Mouse (Mus musculus) left cerebral cortex, postnatal 10 days (tissue): Measurements from ENCODE around the gene Rab17. TPM values are rescaled to one million over a fixed set of nuclear protein-coding genes. Genes with fewer than 3 reads are reported as not detected.

Experiments used
- DNase-seq, 2 experiments: peaks; one replicate each; pipeline ENCODE4 v3.0.0; 2021 to 2022; ENCODE audit warnings: low spot score in 2 of 2, mixed read lengths in 1 of 2; ENCODE audit errors: extremely low spot score in 1 of 2
- intact Hi-C: fragments of 180-260 bp; cut with DNase I; formaldehyde crosslinking; loops from one replicate; pipeline ENCODE4 v1.15.1; 2025
- total RNA-seq, 2 experiments: library from RNA; stranded (reverse); gene quantifications; 2 replicates each; pipeline ENCODE4 v1.2.3; 2021

Rab17 gene
- under 1 TPM in 1 of 2 experiments, not detected in 1; 0.21 TPM for total RNA-seq

DNA sequence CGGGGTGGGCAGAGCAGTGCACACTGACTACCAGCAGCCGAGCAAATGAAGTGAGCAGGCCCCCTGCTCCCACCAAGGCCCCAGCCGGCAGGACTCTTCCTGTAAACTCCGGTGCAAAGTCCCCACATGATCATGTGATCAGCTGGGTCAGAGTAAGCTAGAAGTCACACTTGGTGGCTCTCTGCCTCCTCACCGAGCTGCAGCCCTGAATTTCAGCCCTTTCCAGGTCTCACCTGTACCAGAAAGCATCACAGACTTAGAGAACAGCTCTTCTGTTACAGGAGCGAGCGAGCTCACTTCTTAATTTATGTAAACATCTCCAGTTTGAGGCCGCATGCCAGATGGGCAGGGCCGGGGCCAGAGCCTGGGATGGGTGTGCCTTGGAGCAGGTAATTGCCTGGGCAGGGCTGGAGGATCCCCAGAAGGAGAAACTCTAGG is at the start of gene Rab17:
Gene Rab17 (minus strand): TSS at position 315 of the 438 bp plus-strand sequence.
- DNase-seq: no peak
- intact Hi-C loops: no loop called here

DNA sequence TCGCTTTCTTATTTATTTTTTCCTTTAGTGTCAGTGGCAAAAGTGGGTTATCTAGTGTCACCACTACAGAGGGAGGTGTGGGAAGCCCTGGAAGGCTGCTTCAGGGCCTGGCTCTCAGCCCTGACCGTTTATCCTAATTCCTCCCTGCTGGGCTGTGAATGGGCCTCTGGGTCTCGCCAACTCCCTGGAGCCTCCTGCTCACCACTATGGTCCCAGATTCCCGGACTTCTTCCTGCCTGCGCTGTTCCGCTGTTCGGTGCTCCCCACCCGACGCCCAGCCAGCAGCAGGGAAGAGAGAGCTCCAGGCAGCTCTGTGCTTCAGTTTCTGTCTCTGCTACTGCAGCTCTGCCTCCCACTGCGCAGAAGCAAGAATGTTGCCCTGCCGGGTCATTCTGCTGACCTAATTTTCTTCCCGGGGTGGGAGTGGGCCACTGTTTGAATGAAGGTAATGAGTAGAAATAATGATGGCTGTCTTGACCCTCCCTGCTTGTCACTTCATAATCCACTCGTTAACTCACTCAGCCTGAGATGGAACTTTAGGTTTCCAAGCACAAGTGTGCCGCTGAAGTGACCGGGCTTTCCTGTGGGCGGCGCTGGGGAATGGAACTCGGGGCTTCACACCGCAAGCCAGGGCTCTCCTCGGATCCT is 47.8 kb upstream of the Rab17 start:
- intact Hi-C loops: no loop called here
- peak in 1 of 2 experiments; percentile 69 for DNase-seq

DNA sequence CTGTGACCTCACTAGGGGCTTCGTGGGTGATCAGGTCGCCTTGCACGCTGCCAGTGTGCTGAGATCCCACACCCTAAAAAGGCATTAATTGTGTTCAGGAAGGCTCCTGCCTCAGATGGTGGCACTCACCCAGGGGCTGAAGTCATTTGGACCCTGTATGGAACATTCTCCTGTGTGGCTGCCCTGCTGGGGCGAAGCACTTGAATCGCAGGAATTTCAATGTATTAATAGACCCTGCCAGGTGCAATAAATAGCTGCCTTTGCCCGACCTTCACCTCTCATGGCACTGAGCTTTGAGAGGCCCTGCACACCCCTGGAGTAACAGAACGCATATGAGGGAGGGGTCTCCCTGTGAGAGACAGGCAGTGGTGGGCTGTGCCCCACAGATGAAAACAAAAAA is 46.1 kb upstream of the Rab17 start:
- intact Hi-C loops: no loop called here
- no peak for DNase-seq

DNA sequence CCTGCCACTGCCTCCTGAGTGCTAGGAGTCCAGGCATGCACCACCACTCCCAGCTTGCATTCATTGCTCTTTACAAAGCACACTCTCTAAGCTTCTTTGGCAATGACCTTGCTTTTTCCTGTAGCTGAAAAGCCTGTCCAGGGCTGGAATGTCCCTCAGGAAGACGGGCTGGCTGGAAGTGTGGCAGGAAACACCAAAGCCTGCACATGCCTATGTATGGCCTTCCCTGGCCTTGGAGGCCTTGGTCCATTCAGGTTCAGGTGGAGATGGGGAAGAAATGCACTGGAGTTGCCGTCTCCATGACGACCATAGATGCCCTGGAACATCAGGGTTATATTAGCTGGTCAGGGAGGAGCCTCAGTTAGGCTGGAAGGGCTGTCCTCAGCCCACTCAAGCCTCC is 44.3 kb upstream of the Rab17 start:
- no peak for DNase-seq
- intact Hi-C loops: no loop called here

DNA sequence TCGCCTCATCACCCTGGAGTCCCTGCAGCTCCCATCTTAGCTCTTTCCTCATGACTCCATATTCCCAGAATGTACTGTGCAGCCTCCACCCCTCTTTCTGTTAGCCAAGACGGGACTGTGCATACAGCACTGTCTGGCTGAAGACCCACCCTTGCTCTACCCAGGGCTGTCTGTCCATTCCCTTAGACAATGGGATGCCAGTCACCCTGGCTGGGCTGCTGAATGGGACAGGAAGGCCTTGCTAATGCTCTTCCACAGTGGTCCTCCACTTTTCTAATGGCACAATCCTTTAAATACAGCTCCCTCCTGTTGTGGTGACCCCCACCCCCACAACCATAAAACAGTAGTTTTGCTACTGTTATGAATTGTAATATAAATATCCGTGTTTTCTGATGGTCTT is 41.9 kb upstream of the Rab17 start:
- DNase-seq: no peak
- intact Hi-C loops: no loop called here

DNA sequence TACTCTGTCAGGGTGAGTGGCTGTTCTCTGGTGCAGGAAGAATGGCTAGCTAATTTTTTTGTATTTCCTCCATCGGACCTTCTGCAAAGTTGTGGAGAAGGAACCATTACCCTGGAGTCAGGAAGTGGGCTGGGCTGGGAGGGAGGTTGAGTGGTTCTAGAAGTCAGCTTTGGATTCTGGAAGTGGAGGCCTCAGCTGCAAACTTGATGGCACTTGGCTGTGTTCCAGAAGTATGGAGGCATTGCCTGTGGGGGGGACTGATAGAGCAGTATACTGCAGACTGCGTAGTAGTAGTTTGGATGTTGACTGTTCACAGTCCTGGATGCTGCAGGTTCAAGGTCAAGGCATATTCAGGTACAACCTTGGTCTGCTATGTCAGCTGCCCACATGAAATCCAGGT is 41.3 kb upstream of the Rab17 start:
- intact Hi-C loops: no loop called here
- DNase-seq: no peak

DNA sequence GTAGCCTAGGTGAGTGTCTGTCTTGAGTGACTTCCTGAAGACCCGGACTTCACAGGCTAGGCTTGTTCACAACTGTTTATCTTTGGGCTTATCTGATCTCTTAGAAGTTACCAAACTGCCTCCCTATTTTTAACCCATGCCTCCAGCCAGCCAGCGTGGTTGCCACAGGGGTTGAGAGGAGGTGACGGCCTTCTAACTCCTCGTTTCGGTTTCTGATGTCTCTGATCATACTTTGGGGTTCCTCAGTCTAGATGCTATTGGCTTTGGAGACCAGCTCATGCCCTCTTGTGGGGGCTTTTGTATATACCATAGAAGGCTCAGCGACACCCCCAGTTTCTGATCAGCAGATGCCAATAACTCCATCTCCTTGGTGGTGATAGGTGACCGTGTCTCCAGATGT is 40.8 kb upstream of the Rab17 start:
- intact Hi-C loops: no loop called here
- DNase-seq: no peak

DNA sequence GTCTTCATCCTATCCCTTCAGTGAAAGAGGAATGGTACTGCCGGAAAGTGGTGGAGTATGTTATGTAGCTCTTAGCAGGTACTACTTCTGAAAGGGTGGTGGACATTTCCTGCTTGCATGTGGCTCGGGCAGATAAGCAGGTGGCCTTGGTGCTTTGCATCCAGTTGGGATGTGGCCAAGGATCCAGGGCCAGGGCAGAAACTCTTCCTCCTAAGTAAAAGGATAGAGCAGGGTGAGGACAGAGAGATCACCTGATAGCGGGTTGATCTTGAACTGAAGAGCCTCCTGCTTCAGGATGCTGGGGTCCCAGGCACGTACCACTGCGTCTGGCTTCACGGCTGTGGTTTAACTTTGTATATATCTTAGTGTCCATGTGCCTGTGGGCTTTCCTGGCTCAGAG is 39.8 kb upstream of the Rab17 start:
- no peak for DNase-seq
- intact Hi-C loops: no loop called here

DNA sequence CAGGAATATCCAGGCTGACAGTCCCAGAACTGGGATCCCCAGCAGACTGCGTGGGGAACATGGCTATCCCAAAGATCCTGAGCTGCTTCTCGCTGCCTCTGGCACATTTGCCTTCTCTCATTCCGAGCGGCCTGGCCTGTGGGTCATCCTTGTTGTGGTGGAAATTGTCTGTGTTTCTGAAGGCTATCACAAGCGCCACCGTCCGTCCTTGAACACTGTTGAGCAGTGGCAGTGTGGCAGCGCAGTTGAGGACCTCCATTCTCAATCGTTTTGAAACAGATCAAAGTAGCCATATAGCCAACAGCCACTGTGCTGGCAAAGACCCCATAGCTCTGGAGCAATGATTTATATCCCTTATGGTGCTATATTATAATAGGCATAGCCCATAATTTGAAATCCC is 39.3 kb upstream of the Rab17 start:
- intact Hi-C loops: no loop called here
- DNase-seq: no peak

DNA sequence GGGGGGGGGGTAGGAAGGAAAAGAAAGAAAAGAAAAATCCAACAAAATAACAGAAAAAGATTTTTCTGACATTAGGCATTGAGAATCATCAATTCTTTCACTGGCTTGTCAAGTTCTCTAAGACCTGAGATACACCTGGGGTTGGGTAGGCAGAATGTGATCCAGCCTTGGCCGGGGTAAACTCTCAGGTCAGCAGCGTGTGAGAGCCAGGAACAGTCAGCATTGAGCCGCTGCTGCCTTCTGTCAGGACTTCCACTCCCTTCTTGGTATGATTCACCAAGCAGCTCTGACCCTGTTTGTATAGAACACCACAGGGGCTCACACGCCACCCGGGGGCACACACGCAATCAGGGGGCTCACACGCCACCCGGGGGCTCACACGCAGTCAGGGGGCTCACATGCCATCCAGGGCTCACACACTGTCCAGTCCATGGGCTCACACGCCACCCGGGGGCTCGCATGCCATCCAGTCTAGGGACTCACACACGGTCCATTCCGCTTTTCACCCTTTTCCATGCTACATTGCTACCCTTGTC is 38.8 kb upstream of the Rab17 start:
- intact Hi-C loops: no loop called here

DNA sequence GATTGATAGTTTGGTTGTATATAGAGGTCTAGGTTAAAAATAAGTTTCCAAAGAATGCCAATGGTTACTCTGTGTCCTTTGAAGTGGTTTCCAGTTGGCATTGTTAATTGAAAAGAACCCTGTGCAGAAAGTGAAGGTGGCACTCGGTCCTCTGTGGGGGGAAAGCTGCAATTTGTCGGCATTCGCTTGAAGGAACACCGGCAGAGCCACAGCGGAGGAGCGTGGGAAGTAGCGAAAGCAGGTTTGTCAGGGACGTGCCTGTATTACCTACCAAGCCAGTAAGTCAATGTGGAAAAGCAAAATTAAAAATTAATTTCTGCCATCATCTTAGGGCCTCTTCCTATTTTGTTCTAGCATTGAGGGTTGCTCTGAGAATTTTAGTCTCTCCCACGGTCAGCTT is 37.2 kb upstream of the Rab17 start:
- DNase-seq: no peak

More for the DNA sequence above, 38.8 kb upstream of the Rab17 start:
- no peak for DNase-seq

DNA sequence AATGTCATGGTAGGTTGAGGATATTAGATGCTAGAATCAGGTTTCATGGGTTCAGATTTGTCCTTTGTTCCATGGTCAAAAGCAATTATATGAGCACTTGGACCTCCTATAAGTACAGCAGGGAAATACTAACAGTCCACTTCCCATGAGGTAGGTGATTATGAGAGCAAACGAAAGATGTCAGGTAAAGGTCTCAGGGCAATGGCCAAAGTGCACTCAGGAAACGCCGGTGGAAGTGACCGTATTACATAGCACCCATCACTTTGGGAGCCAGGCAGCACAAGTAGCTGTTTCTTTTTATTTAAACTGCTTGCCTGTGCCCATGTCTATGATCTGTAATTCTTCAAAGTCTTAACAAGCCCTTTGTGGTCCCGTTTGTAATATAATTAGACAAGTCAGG is 36.6 kb upstream of the Rab17 start:
- intact Hi-C loops: no loop called here
- no peak for DNase-seq

More for the DNA sequence above, 37.2 kb upstream of the Rab17 start:
- intact Hi-C loops: no loop called here

DNA sequence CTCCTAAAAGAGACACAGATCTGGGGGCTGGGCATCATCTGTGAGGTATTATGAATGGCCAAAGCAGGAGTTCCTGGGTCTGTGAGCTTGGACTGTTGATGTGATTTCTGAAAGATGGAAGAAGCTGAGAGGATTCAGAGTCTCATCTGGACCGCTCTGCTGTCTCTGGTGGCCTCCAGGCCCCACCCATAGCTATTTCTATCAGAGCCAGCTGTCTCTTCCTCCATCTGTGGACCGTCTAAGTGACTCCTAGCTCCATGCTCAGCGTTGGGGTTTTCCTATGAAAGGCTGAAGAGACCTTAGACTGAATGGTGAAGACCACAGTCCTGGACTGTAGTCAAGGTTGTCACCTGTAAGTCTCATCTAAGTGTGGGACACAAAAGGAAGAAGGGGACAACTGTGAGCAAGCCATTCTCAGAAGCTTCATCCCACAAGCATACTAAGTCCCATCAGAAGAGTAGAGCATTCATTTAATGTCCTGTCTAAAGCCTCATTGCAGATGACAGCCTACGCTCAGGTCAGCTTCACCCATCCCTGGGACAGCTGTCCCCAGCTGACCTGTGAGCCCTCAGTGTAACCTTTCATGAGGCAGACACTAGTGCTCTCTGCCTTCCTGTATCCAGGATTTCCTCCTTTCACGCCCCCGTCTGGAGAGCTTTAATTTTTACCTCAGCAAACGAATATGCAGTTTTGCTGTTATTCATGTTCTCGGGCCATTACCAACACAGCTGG is 34.2 kb upstream of the Rab17 start:
- intact Hi-C loops: no loop called here
- DNase-seq: no peak

DNA sequence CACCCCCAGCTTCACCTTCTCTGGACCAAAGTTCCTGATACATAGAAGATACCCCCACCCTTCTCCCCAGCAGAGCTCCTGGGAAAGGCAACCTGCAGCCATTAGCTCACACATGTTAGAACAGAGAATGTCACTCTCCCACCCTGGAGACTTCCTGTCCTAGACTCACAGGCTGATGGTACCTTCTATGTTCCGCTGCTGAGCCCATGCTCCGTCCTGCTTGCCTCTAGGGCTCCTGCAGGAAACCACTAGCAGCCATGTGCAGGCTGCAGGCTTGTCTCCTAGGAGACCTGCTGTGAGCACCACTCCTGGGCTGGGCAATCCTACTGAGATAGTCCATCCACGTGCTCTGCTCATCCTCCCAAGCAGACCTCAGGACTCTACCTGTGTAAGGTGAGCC is 33.2 kb upstream of the Rab17 start:
- DNase-seq: no peak
- intact Hi-C loops: no loop called here

DNA sequence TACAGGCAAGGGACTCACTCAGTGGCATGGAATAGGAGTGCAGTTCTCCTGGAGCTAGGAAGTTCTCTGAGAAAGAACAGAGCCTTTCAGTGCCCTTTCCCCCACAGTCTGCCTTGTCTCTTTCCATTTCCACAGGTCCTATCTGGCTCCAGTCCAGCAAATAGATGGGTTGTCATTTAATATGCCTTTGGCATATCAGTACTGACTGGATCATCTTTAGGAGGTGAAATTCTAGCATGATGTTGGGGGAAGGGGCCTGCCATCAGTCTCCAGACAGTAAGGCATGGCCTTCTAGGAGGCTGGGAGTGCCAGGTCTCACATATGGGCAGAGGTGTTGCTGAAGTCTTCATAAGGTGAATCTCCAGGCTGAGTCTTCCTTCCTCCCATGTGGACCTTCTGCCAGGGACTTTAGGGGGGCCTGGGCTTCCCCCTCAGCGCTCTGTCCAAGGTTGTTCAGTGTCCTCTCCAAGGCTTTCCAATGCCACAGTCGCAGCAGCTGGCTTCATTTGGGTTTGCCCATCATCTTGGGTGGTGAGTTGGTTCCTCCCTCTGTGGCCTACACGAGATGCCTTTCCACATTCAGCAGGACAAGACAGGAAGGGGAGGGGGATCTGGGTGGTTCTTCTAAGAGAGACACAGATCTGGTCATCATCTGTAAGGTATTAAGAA is 32.5 kb upstream of the Rab17 start:
- DNase-seq: no peak
- intact Hi-C loops: no loop called here

DNA sequence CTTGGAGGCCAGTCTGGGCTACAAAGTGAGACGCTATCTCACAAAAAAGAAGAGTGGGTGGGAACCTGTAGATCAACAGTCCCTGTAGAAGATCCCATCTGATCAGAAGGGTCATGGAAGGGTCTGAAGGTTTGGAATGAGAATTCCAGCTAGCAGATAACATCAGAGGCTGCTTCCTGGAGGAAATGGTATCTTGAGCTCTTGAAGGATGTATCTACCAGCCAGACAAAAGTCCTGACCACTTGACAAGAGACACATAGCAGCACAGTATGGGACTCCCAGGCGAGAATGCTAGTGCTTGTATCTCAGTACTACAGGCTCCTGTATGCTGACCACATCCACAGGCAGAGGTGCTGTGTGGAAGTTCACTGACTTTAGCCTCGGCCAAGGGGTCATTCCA is 31.6 kb upstream of the Rab17 start:
- intact Hi-C loops: no loop called here

DNA sequence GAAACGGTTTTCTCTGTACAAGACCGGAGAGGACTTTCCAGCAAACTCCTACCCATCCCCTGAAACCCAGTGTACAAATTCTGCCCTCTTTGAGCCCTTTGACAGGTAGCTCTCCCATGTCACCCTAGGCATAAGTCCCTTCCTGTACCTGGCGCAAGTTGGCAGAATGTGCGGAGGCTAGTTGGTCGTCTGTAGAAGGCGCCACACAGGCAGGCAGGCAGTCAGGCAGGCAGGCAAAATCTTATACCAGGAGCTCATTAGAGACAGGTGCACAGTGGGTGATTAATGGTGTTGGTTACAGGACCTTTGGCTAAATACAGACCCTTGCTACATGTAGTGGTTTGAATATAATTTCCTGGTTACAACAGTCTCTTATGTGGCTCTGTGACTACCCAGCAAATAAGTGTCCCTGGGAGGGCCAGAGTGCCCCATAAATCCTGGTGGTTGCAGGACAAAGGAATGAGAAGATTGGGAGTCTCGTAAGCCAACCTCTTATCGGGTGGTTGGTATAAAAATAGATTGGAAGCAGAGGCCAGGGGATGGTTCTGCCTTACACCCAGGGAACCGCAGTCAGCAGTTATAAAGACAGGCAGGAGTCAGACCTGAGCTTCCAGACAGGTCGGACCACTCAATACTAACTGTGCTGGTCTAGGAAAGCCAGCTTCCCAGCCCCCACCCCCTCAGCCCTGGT is 30.6 kb upstream of the Rab17 start:
- intact Hi-C loops: loop anchor here (5.0 kb wide), 1 partner anchor 37 kb away; no protein-coding TSS in a partner anchor
- DNase-seq: no peak

More for the DNA sequence above, 31.6 kb upstream of the Rab17 start:
- no peak for DNase-seq

DNA sequence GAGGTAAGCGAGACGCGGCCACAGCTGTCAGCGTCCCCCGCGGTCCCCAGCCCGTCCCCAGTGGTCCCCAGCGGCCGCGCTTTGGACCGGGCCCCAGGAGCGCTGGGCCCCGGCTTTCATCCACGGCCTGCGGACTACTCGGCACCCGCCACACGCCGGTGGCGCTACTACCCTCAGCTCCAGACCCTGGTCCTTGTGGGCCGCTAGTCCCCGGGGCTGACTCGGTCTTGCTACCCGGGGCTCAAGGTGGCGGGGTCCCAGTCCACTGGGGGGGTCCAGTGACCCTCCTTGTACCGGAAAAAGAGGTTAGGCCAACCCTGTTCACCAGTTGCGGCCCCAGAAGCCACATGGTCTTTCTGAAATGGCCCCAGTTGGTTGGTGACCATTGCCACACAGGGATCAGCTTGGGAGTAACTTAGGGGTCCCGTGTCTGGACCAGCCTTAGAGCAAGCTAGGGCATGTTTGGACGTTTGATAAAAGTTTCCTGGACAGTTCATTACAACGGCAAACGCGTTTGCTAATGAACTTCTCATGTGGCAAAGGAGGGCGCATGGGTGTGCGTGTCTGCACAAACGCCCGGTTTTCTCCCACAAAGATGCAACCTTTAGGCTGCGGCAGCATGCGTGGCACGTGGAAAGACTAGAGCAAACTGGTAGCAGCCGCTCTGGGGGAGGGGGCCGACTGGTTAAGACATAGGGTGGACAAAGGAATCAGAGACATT is 29.6 kb upstream of the Rab17 start:
- intact Hi-C loops: loop anchor here (5.0 kb wide), 1 partner anchor 38 kb away; no protein-coding TSS in a partner anchor
- DNase-seq: peak in 1 of 2 experiments; percentile 62
